Mouse (Mus musculus): ENCODE data around the gene Stac. TPM values are rescaled to one million over a fixed set of nuclear protein-coding genes. Genes with fewer than 3 reads are reported as not detected.
A peak's percentile ranks its signal among the peaks of the same experiment; 100 is the strongest.

Stac gene
- polyA plus RNA-seq, 1 experiment from 2014 or later: 0.97 TPM

GRCm38 (mm10) chr9:111632833-111633232, 57.3 kb downstream of the Stac start:
- no peaks in the 10 kb centered on the region for H3K4me1 ChIP-seq (replicated peaks; ENCODE audit: control insufficient read depth, insufficient read depth, low read length)
- H3K36me3 ChIP-seq (ENCODE audit: control insufficient read depth, insufficient read depth, low read length): no peaks in the 10 kb centered on the region
- no peak overlapping the region for H3K27ac ChIP-seq (ENCODE audit: low read length)
- H3K9ac ChIP-seq (ENCODE audit: low read length): no peak overlapping the region
- no peaks in the 10 kb centered on the region for H3K27me3 ChIP-seq (ENCODE audit: control insufficient read depth, insufficient read depth, low read depth, low read length)
- WGBS: 61% methylated on average over 4 of the region's 4 CpGs
- H3K4me3 ChIP-seq (ENCODE audit: low read length): no peak overlapping the region
- no peaks in the 10 kb centered on the region for H3K9me3 ChIP-seq (ENCODE audit: control insufficient read depth, low read length)
- no peak overlapping the region for H3K4me2 ChIP-seq (ENCODE audit: low read depth, low read length)
- ATAC-seq (ENCODE audit: low read depth): no peak

- Histone ChIP-seq H3K4me2 (ENCODE audit: low read depth, low read length) (no peak overlapping the region), H3K4me1 (replicated peaks; ENCODE audit: control insufficient read depth, insufficient read depth, low read length) (no peaks in the 10 kb centered on the region), H3K27me3 (ENCODE audit: control insufficient read depth, insufficient read depth, low read depth, low read length) (no peaks in the 10 kb centered on the region), H3K36me3 (ENCODE audit: control insufficient read depth, insufficient read depth, low read length) (no peaks in the 10 kb centered on the region), H3K9ac (ENCODE audit: low read length) (no peak overlapping the region), H3K27ac (ENCODE audit: low read length) (no peak overlapping the region), H3K9me3 (ENCODE audit: control insufficient read depth, low read length) (no peaks in the 10 kb centered on the region), H3K4me3 (ENCODE audit: low read length) (no peak overlapping the region)
- no peak for ATAC-seq (ENCODE audit: low read depth)
- WGBS: 68% methylated on average over 2 of the region's 2 CpGs
Measured at GRCm38 (mm10) chr9:111621191-111621590, 69.0 kb downstream of the Stac start.

GRCm38 (mm10) chr9:111611341-111611740, 78.8 kb downstream of the Stac start:
- WGBS: 41% methylated on average over 3 of the region's 3 CpGs
- H3K27ac ChIP-seq (ENCODE audit: low read length): no peak overlapping the region
- ATAC-seq (ENCODE audit: low read depth): no peak
- no peak overlapping the region for H3K9ac ChIP-seq (ENCODE audit: low read length)
- H3K4me1 ChIP-seq (replicated peaks; ENCODE audit: control insufficient read depth, insufficient read depth, low read length): no peaks in the 10 kb centered on the region
- no peaks in the 10 kb centered on the region for H3K27me3 ChIP-seq (ENCODE audit: control insufficient read depth, insufficient read depth, low read depth, low read length)
- no peaks in the 10 kb centered on the region for H3K36me3 ChIP-seq (ENCODE audit: control insufficient read depth, insufficient read depth, low read length)
- H3K9me3 ChIP-seq (ENCODE audit: control insufficient read depth, low read length): no peaks in the 10 kb centered on the region
- no peak overlapping the region for H3K4me3 ChIP-seq (ENCODE audit: low read length)
- no peak overlapping the region for H3K4me2 ChIP-seq (ENCODE audit: low read depth, low read length)

GRCm38 (mm10) chr9:111608762-111609161, 81.4 kb downstream of the Stac start:
- H3K36me3 ChIP-seq (ENCODE audit: control insufficient read depth, insufficient read depth, low read length): no peaks in the 10 kb centered on the region
- H3K4me3 ChIP-seq (ENCODE audit: low read length): no peak overlapping the region
- no peak overlapping the region for H3K9ac ChIP-seq (ENCODE audit: low read length)
- 44% methylated on average over 6 of the region's 6 CpGs for WGBS
- H3K4me1 ChIP-seq (replicated peaks; ENCODE audit: control insufficient read depth, insufficient read depth, low read length): no peaks in the 10 kb centered on the region
- no peaks in the 10 kb centered on the region for H3K27me3 ChIP-seq (ENCODE audit: control insufficient read depth, insufficient read depth, low read depth, low read length)
- H3K27ac ChIP-seq (ENCODE audit: low read length): no peak overlapping the region
- ATAC-seq (ENCODE audit: low read depth): peak; percentile 26; the same call in 1 of the 2 replicates
- no peaks in the 10 kb centered on the region for H3K9me3 ChIP-seq (ENCODE audit: control insufficient read depth, low read length)
- no peak overlapping the region for H3K4me2 ChIP-seq (ENCODE audit: low read depth, low read length)

GRCm38 (mm10) chr9:111606603-111607002, 83.5 kb downstream of the Stac start:
- no peak for ATAC-seq (ENCODE audit: low read depth)
- Histone ChIP-seq H3K9me3 (ENCODE audit: control insufficient read depth, low read length) (no peaks in the 10 kb centered on the region), H3K27ac (ENCODE audit: low read length) (no peak overlapping the region), H3K9ac (ENCODE audit: low read length) (no peak overlapping the region), H3K4me3 (ENCODE audit: low read length) (no peak overlapping the region), H3K36me3 (ENCODE audit: control insufficient read depth, insufficient read depth, low read length) (no peaks in the 10 kb centered on the region), H3K4me2 (ENCODE audit: low read depth, low read length) (no peak overlapping the region), H3K4me1 (replicated peaks; ENCODE audit: control insufficient read depth, insufficient read depth, low read length) (no peaks in the 10 kb centered on the region), H3K27me3 (ENCODE audit: control insufficient read depth, insufficient read depth, low read depth, low read length) (no peaks in the 10 kb centered on the region)
- WGBS: 84% methylated on average over 8 of the region's 8 CpGs

GRCm38 (mm10) chr9:111587527-111587926, 102.6 kb downstream of the Stac start:
- Histone ChIP-seq H3K4me3 (ENCODE audit: low read length) (no peak overlapping the region), H3K9me3 (ENCODE audit: control insufficient read depth, low read length) (no peaks in the 10 kb centered on the region), H3K4me2 (ENCODE audit: low read depth, low read length) (no peak overlapping the region), H3K36me3 (ENCODE audit: control insufficient read depth, insufficient read depth, low read length) (no peaks in the 10 kb centered on the region), H3K9ac (ENCODE audit: low read length) (no peak overlapping the region), H3K27me3 (ENCODE audit: control insufficient read depth, insufficient read depth, low read depth, low read length) (no peaks in the 10 kb centered on the region), H3K27ac (ENCODE audit: low read length) (no peak overlapping the region), H3K4me1 (replicated peaks; ENCODE audit: control insufficient read depth, insufficient read depth, low read length) (no peaks in the 10 kb centered on the region)
- WGBS: 88% methylated on average over 2 of the region's 2 CpGs
- no peak for ATAC-seq (ENCODE audit: low read depth)

- Histone ChIP-seq H3K27me3 (ENCODE audit: control insufficient read depth, insufficient read depth, low read depth, low read length) (no peaks in the 10 kb centered on the region), H3K4me1 (replicated peaks; ENCODE audit: control insufficient read depth, insufficient read depth, low read length) (no peaks in the 10 kb centered on the region), H3K9me3 (ENCODE audit: control insufficient read depth, low read length) (no peaks in the 10 kb centered on the region), H3K36me3 (ENCODE audit: control insufficient read depth, insufficient read depth, low read length) (no peaks in the 10 kb centered on the region), H3K9ac (ENCODE audit: low read length) (no peak overlapping the region), H3K4me2 (ENCODE audit: low read depth, low read length) (no peak overlapping the region), H3K27ac (ENCODE audit: low read length) (no peak overlapping the region), H3K4me3 (ENCODE audit: low read length) (no peak overlapping the region)
- no peak for ATAC-seq (ENCODE audit: low read depth)
- WGBS: 63% methylated on average over 9 of the region's 9 CpGs
Measured at GRCm38 (mm10) chr9:111578784-111579183, 111.4 kb downstream of the Stac start.

- H3K27me3 ChIP-seq (ENCODE audit: control insufficient read depth, insufficient read depth, low read depth, low read length): no peaks in the 10 kb centered on the region
- H3K36me3 ChIP-seq (ENCODE audit: control insufficient read depth, insufficient read depth, low read length): no peaks in the 10 kb centered on the region
- ATAC-seq (ENCODE audit: low read depth): no peak
- H3K27ac ChIP-seq (ENCODE audit: low read length): no peak overlapping the region
- H3K9ac ChIP-seq (ENCODE audit: low read length): no peak overlapping the region
- no peaks in the 10 kb centered on the region for H3K9me3 ChIP-seq (ENCODE audit: control insufficient read depth, low read length)
- WGBS: 61% methylated on average over 6 of the region's 6 CpGs
- H3K4me1 ChIP-seq (replicated peaks; ENCODE audit: control insufficient read depth, insufficient read depth, low read length): no peaks in the 10 kb centered on the region
- no peak overlapping the region for H3K4me3 ChIP-seq (ENCODE audit: low read length)
- no peak overlapping the region for H3K4me2 ChIP-seq (ENCODE audit: low read depth, low read length)
Measured at GRCm38 (mm10) chr9:111577453-111577852, 112.7 kb downstream of the Stac start.

GRCm38 (mm10) chr9:111575889-111576288, 114.3 kb downstream of the Stac start:
- 41% methylated on average over 4 of the region's 4 CpGs for WGBS
- H3K9ac ChIP-seq (ENCODE audit: low read length): no peak overlapping the region
- H3K27me3 ChIP-seq (ENCODE audit: control insufficient read depth, insufficient read depth, low read depth, low read length): no peaks in the 10 kb centered on the region
- no peak for ATAC-seq (ENCODE audit: low read depth)
- no peaks in the 10 kb centered on the region for H3K36me3 ChIP-seq (ENCODE audit: control insufficient read depth, insufficient read depth, low read length)
- no peak overlapping the region for H3K4me3 ChIP-seq (ENCODE audit: low read length)
- H3K4me2 ChIP-seq (ENCODE audit: low read depth, low read length): no peak overlapping the region
- no peaks in the 10 kb centered on the region for H3K4me1 ChIP-seq (replicated peaks; ENCODE audit: control insufficient read depth, insufficient read depth, low read length)
- no peak overlapping the region for H3K27ac ChIP-seq (ENCODE audit: low read length)
- no peaks in the 10 kb centered on the region for H3K9me3 ChIP-seq (ENCODE audit: control insufficient read depth, low read length)

GRCm38 (mm10) chr9:111573836-111574235, 116.3 kb downstream of the Stac start:
- Histone ChIP-seq H3K9ac (ENCODE audit: low read length) (no peak overlapping the region), H3K4me3 (ENCODE audit: low read length) (no peak overlapping the region), H3K9me3 (ENCODE audit: control insufficient read depth, low read length) (no peaks in the 10 kb centered on the region), H3K27me3 (ENCODE audit: control insufficient read depth, insufficient read depth, low read depth, low read length) (no peaks in the 10 kb centered on the region), H3K4me2 (ENCODE audit: low read depth, low read length) (no peak overlapping the region), H3K27ac (ENCODE audit: low read length) (no peak overlapping the region), H3K36me3 (ENCODE audit: control insufficient read depth, insufficient read depth, low read length) (no peaks in the 10 kb centered on the region), H3K4me1 (replicated peaks; ENCODE audit: control insufficient read depth, insufficient read depth, low read length) (no peaks in the 10 kb centered on the region)
- no peak for ATAC-seq (ENCODE audit: low read depth)
- WGBS: 91% methylated on average over 5 of the region's 5 CpGs
